Mouse (Mus musculus) heart, postnatal 0 days (tissue): ENCODE data around the gene Fh1.

Experiments used
- CTCF ChIP-seq: IDR thresholded peaks from 2 replicates; pipeline ENCODE4 v1.5.1; 2016; ENCODE audit warnings: antibody characterized with exemption, control low read depth, low read depth
- EP300 ChIP-seq: IDR thresholded peaks from 2 replicates; pipeline ENCODE4 v1.6.1; 2016; ENCODE audit warnings: antibody characterized with exemption, low read depth

GRCm38 (mm10) chr1:175632470-175632869, 7.0 kb upstream of the Fh1 start:
- TF ChIP-seq EP300 = no peak
- TF ChIP-seq CTCF = no peak
